Comparison of ENCODE assay signal across 8 mouse cellular contexts in genomic region chr3:84731403-84732015, GRCm38 (mm10).
DNase-seq lines count a peak whose midpoint lies in the region; ATAC-seq lines count a peak whose summit lies in the region.

No protein-coding gene starts in this region.

- H3K36me3 ChIP-seq in kidney, embryonic 15.5 days = no peaks in the 10 kb centered on the region
- H3K36me3 ChIP-seq in embryonic facial prominence, embryonic 10.5 days (replicated peaks) = no peaks in the 10 kb centered on the region
- no peaks in the 10 kb centered on the region for H3K36me3 ChIP-seq in hindbrain, embryonic 14.5 days (replicated peaks; ENCODE audit: control insufficient read depth, insufficient read depth)
- H3K36me3 ChIP-seq in midbrain, embryonic 16.5 days (ENCODE audit: control insufficient read depth, insufficient read depth, low read length) = no peaks in the 10 kb centered on the region

- no peak for ATAC-seq in kidney, embryonic 15.5 days (replicated peaks; ENCODE audit: low FRiP score)
- ATAC-seq in hindbrain, embryonic 14.5 days (ENCODE audit: low FRiP score) = no peak
- 0 out of 2 replicates have a peak, but pooled peaks have one; percentile 4 for ATAC-seq in midbrain, embryonic 16.5 days
- ATAC-seq in monocyte, adult 5-6 weeks (replicated peaks; ENCODE audit: insufficient number of reproducible peaks, low FRiP score, low TSS enrichment, poor library complexity, severe bottlenecking) = no peak

- peaks cover 23% of the 10 kb centered on the region for H3K4me1 ChIP-seq in kidney, embryonic 15.5 days
- peaks cover 47% of the 10 kb centered on the region for H3K4me1 ChIP-seq in embryonic facial prominence, embryonic 10.5 days
- peaks cover 37% of the 10 kb centered on the region for H3K4me1 ChIP-seq in hindbrain, embryonic 14.5 days (replicated peaks; ENCODE audit: control insufficient read depth, insufficient read depth, low read length)
- peaks cover 13% of the 10 kb centered on the region for H3K4me1 ChIP-seq in midbrain, embryonic 16.5 days (ENCODE audit: control insufficient read depth, insufficient read depth, low read length)

- H3K4me2 ChIP-seq in kidney, embryonic 15.5 days = peak overlapping the region; percentile 60
- peak overlapping the region; percentile 40 for H3K4me2 ChIP-seq in hindbrain, embryonic 14.5 days (replicated peaks)
- peak overlapping the region; percentile 40 for H3K4me2 ChIP-seq in midbrain, embryonic 16.5 days (ENCODE audit: low read length)

- no peak overlapping the region for H3K27ac ChIP-seq in kidney, embryonic 15.5 days
- 0 out of 2 replicates have a peak overlapping the region, but pooled peaks have one; percentile 69 for H3K27ac ChIP-seq in embryonic facial prominence, embryonic 10.5 days (replicated peaks)
- H3K27ac ChIP-seq in hindbrain, embryonic 14.5 days = peak overlapping the region; percentile 74
- peak overlapping the region; percentile 65 for H3K27ac ChIP-seq in midbrain, embryonic 16.5 days (ENCODE audit: low read length)

- H3K27me3 ChIP-seq in kidney, embryonic 15.5 days = peaks cover 15% of the 10 kb centered on the region; the same call in 1 of the 2 replicates
- H3K27me3 ChIP-seq in embryonic facial prominence, embryonic 10.5 days (replicated peaks; ENCODE audit: low read depth, poor library complexity, severe bottlenecking) = peaks cover 36% of the 10 kb centered on the region
- peaks cover 7% of the 10 kb centered on the region; the same call in 1 of the 2 replicates for H3K27me3 ChIP-seq in hindbrain, embryonic 14.5 days (ENCODE audit: control insufficient read depth, insufficient read depth, low read length)
- peaks cover 4% of the 10 kb centered on the region; the same call in 1 of the 2 replicates for H3K27me3 ChIP-seq in midbrain, embryonic 16.5 days (ENCODE audit: control insufficient read depth, insufficient read depth, low read depth, low read length)

- no peaks in the 10 kb centered on the region for H3K9me3 ChIP-seq in kidney, embryonic 15.5 days (replicated peaks)
- no peaks in the 10 kb centered on the region for H3K9me3 ChIP-seq in embryonic facial prominence, embryonic 10.5 days
- H3K9me3 ChIP-seq in hindbrain, embryonic 14.5 days (ENCODE audit: control insufficient read depth, low read length) = no peaks in the 10 kb centered on the region
- no peaks in the 10 kb centered on the region for H3K9me3 ChIP-seq in midbrain, embryonic 16.5 days (replicated peaks; ENCODE audit: control insufficient read depth, low read length, poor library complexity, severe bottlenecking)

- no peak for DNase-seq in kidney, adult 9 months
- peak; percentile 35 for DNase-seq in embryonic facial prominence, embryonic 10.5 days (ENCODE audit: low spot score)
- DNase-seq in hindbrain, embryonic 14.5 days (ENCODE audit: low spot score) = peak; percentile 43
- DNase-seq in cerebellum, postnatal 4 days (ENCODE audit: low spot score in 2 of 2) = no peak
- DNase-seq in layer of hippocampus, adult 11-12 months (ENCODE audit: low spot score) = no peak

- 12% methylated on average over 9 of the region's 9 CpGs for WGBS in kidney, embryonic 15.5 days
- 22% methylated on average over 9 of the region's 9 CpGs for WGBS in embryonic facial prominence, embryonic 10.5 days
- WGBS in hindbrain, embryonic 14.5 days = 12% methylated on average over 9 of the region's 9 CpGs
- 7% methylated on average over 9 of the region's 9 CpGs for WGBS in midbrain, embryonic 16.5 days

- peak overlapping the region; percentile 29 for H3K4me3 ChIP-seq in kidney, embryonic 15.5 days (replicated peaks)
- peak overlapping the region; percentile 51 for H3K4me3 ChIP-seq in embryonic facial prominence, embryonic 10.5 days
- H3K4me3 ChIP-seq in hindbrain, embryonic 14.5 days (replicated peaks; ENCODE audit: low read length) = peak overlapping the region; percentile 1
- peak overlapping the region; percentile 5; the same call in 1 of the 2 replicates for H3K4me3 ChIP-seq in midbrain, embryonic 16.5 days (ENCODE audit: low read depth, low read length)

- no peak overlapping the region for H3K9ac ChIP-seq in kidney, embryonic 15.5 days
- H3K9ac ChIP-seq in hindbrain, embryonic 14.5 days = peak overlapping the region; percentile 45
- H3K9ac ChIP-seq in midbrain, embryonic 16.5 days (ENCODE audit: low read depth, low read length) = 0 out of 2 replicates have a peak overlapping the region, but pooled peaks have one; percentile 16

Comparison
In these comparisons a context has a peak if more than half of its experiments do, and no peak if none do; other contexts are left out.
1. H3K4me3 ChIP-seq: peak in every context shown above with its lines; median percentile 51 in embryonic facial prominence, embryonic 10.5 days; 29 in kidney, embryonic 15.5 days; 5 in midbrain, embryonic 16.5 days; 1 in hindbrain, embryonic 14.5 days.
2. DNase-seq: peak in embryonic facial prominence, embryonic 10.5 days (single experiment) and hindbrain, embryonic 14.5 days (single experiment); none in kidney, adult 9 months (single experiment), cerebellum, postnatal 4 days (0 of 2) and layer of hippocampus, adult 11-12 months (single experiment).
3. Peak in every context shown above with its lines, with median percentiles within 50 percentile points of each other: H3K4me2 ChIP-seq.